Mouse (Mus musculus) testis, postnatal 10 days (tissue): ENCODE data around the gene Sstr4.

ENCODE experiments used
- DNase-seq: peaks from one replicate; pipeline ENCODE4 v3.0.0; 2021; ENCODE audit warnings: low spot score

Sstr4 gene

DNA sequence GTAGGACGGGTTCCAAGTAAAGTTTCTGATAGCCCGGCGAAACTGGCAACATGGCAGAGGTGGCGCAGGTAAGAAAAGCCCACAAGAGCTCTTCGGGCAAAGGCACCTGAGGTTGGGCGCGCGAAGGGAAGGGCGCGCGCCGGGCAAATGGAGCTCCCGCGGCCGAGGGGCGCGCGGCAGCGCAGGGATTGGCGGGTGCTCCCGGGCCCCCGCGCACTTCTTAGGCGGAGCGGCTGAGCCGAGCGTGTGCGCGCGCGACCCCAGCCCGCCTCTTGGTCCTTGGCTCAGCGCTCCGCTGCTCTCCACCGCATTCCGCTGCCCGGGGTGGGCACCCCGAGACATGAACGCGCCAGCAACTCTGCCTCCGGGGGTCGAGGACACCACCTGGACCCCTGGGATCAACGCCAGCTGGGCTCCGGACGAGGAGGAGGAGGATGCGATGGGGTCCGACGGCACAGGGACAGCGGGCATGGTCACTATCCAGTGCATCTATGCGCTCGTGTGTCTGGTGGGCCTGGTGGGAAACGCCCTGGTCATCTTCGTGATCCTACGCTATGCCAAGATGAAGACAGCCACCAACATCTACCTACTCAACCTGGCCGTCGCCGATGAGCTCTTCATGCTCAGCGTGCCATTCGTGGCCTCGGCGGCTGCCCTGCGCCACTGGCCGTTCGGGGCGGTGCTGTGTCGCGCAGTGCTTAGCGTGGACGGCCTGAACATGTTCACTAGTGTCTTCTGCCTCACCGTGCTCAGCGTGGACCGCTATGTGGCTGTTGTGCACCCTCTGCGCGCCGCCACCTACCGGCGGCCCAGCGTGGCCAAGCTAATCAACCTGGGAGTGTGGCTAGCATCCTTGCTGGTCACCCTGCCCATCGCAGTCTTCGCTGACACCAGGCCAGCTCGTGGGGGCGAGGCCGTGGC is at the start of gene Sstr4:
Gene Sstr4, plus strand, starts transcription at position 214 of the 921 bp plus-strand sequence.
- peak; percentile 62 for DNase-seq

DNA sequence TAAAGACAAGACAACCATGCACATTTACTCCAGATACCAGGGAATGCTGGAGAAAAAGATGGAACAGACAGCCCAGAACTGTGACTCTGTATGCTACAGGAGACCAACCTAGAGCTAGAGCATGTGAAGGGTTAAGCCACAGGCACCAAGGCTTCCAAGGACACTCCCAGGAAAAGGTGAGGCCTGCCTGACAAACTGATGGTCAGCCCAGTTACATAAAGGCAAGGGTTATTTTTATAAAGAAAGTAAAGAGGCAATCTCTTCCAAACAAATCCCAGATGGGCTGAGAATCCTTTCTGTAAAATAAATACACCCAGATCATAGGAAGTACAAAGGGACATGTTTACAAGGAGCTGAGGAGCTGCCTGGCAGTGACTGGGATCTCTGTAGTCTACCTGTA is 49.8 kb upstream of the Sstr4 start:
- no peak for DNase-seq

DNA sequence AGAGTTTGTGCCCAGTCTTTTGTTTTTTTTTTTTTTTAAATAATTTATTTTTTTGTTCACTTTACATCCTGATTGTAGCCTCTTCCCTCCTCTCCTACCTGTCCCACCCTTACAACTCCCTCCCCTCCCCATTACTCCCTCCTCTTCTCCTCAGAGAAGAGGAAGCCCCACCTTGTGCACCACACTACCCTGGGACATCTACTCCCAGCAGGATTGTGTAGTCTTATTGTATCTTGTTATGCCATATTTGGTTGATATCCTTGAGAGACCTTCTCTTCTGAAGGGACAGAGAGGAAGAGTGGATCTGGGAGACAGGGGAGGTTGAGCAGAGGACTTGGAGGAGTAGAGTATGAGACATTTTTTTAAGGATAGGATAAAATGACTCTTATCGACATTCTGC is 48.2 kb upstream of the Sstr4 start:
- DNase-seq = no peak

DNA sequence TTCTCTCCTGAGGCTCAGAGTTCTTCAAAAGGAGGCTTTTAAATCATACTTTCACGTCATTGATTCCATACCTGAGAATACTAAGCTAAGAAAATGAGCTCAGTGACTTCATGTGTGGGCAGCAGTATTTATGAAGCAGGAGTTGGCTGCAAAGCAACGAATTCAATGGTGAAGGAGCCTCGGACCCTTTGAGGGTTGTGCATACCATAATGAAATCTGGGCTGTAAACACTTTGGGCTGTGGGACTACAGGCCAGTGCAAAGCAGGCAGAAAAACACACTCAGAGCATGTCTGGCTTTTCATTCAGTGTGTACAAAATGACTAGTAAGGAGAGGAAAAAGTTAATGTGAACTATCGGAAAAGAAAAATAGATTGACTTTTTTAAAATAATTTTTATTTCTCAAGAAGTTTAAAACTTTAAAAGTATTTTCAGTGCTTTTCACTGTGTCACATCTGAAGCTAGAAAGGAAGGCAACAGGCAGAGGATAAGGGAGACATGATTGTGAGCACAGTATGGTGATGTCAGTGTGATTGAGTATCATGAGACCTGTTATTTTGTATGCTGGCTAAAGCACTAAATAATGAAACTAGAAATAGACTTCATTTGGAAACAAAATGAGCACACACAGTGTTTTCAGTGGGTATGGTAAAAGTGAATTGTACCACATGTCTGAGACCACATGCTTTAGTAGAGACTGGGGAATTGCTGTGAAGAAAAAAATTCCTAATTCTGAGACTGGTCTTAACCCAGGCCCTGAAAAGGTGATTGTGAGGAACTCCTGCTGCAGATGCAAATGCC is 45.4 kb upstream of the Sstr4 start:
- DNase-seq = no peak

DNA sequence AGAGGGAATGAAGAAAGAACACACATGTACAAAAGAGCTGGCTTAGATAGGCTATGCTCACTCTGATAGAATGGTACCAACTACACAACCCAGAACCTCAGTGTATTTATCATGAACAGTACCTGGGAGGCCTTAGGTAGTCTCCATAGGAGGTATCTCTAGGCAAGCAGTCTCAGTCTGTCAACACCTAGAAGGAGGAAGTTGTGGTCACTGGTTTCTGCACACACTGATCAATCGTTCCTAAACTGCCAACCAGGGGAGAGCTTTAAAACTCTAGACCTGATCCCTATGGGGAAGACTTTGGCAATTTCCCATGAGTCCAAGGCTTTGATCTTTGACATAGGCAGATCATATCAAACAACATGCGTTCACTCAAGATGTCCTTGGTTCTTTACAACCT is 44.7 kb upstream of the Sstr4 start:
- no peak for DNase-seq

DNA sequence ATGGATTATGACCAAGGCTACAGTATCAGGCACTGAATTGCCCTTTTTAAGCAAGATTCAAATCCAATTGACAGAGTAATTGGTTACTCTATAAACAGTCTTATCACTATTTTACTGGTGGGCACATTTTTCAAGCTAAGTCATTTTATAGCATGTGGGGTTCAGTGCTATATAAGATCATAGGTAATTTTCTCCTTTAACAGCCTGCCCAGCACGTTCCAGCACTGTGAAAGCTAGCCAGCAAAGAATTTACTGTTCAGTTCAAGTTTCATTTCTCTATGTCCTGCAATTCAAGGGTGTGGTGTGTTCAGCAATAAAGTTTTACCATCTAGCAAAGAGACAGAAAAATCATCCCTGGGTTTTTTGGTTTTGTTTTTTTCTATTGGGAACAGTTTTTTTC is 42.5 kb upstream of the Sstr4 start:
- no peak for DNase-seq

DNA sequence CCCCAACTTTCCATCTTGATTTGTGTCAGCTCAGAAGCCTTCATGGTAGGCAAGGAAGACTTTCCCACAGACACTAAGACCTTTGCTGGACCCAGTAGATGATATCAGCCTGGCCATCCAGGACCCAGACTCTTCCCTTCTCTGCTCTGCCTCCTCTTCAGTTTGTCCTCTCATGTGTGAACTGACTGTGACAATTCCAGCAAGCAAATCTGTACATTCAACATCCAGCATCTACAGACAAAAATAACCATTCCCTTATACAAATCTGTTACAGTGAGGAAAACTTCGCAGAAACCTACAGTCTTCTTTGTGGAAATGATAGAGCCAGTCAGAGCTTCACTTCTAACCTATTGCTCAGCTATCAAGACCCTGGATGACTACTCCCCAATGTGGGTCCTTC is 38.0 kb upstream of the Sstr4 start:
- no peak for DNase-seq

DNA sequence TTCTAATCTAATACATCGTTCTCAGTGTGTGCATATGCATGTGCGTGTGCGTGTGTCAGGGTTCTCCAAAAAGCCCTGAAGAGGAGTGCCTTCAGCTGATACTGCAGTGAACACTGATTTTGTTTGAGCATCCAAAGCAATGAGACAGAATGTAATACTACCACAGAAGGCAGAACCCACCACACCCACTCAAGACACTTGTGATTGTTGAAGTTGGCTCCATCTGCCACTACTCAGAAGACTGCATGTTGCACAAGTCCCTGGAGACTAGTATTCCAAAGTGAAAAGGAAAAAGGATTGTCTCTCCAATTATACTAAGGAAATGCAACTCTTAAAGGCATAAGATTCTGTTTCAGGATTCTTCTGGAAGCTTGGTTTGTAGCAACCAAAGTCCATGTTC is 30.6 kb upstream of the Sstr4 start:
- DNase-seq = no peak

DNA sequence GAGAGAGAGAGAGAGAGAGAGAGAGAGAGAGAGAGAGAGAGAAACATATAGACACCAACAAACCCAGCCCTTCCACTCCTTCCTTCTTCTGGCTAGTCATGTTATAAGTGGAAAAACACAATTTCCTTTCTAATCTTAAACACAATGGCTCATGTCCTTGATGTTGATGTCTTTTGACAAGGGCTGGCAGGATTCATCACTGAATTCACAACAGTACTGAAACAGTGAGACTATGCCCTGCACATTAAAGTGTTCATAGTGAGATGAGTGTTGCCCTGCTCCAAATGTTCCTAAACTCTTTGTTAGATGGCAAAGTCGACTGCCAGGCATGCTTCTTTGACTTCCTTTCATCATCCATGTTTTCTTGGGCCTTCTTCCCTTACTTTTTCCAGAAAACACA is 29.9 kb upstream of the Sstr4 start:
- no peak for DNase-seq

DNA sequence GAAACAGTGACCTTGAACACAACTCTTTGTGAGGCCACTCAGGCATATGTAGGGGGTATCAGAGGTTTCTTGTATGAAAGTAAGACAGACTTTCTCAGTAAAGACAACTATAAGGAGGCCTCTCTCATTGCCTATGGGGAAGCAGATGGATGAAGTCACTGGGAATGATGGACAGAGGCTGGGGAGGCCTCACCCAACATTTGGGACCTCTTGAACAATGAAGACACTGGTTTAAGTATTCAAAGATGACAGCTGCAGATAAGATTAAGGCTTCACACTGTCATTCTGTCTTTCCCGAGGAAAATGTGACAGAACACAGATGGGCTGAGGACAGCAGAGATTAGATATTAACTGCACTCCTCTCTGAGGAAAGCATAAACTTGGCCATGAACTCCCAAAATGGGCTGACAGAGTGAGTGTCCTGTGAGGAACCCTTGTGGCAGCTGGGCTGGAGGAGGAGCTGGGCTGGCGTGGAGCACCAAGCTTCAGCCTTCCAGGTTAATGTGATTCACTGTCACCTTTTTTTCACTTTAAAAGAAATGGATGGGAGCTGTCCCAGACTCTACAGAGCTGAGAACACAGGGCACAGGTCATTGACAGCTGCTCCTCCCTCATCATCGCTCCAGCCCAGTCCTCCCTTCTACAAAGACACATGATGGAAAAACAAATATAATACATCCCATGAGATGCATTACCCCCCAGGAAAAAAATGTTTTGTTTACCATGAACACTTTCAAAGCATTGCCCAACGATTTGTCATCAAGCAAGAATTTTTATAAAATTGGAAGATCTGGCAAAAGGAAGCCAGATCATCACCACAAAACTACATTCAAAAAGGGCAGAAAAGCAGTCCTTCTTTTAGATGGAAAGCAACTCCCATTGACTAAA is 23.2 kb upstream of the Sstr4 start:
- DNase-seq = no peak

DNA sequence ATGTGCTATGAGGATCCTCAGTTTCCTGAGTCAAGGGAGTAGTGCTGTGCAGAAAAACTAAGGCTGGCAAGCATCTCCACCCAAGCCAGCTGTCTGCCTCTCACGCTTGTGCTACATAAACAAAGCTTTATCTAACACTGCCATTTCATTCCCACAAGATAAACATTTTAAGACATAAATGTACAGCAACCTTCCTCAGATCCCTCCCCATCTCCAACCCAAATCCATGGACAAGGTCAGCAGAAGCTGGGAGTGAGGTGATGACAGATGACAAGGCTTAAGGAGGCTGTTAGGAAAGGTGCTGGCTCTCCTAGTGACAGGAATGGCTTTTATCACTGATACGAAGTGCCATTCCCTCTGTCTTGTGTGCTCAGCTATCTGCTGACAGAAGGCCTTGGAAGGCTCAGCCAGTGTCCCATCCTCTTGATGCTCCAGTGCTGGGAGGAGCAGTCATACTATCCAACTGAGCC is 21.5 kb upstream of the Sstr4 start:
- DNase-seq = no peak

DNA sequence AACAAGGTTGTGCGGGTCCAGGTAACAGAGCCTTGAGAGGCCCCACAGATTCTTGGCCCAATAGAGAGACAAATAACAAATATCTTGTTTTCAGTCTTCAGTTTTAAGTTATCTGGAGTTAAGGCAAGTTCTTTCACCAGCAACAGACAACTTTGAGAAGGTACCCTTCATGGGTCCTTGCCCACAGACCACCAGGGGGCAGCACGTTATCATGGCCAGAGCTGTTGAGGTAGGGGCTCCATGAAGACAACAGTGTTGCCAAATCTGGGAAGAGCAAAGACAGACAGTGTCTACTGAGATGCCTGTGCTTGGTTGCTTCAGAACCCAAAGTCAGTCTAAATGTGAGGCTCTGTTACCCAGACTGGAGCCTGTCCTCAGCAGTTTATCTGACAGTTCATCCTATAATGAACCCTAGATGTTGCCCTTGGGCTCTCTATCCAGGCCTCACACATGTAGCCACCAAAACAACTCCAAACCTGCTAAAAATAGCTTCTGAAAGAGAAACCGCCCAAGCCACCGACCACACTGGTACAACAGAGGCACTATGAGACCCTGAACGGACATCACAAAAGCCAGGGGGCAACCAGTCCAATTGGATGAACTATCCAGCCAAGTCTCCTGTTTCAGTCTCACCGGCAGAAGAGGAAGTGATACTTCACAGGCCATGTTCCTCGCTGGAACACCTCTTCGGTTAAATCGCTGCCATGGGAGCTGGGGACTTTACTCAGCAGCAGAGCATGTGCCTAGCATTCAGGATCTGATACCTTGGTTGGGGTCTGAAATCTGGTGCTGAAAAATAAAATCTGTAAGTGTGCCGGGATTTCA is 19.6 kb upstream of the Sstr4 start:
- peak; percentile 66 for DNase-seq

DNA sequence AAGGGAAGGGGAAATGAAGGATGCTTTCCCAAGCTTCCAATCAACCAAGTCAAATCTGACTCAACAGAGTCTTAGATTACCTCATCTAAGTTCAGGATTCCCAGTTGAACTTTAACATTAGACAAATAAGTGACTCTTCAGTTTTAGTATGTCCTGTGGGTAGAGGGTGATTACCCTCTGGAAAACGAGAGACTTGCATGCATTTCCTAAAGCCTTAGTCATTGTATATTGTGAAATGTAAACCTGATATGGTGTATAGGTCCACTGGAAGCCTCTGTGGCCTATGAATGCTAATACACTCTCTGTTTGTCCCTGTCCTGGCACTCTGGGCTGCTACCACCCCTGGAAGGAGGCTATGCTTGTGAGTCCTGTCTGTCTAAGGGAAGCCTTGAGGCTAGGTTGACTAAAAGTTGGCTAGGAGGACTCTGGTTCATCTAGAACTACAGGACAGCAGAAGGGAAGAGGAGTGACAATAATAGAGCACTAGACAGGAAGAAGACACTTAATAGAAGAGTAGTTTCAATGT is 16.3 kb upstream of the Sstr4 start:
- DNase-seq = no peak

DNA sequence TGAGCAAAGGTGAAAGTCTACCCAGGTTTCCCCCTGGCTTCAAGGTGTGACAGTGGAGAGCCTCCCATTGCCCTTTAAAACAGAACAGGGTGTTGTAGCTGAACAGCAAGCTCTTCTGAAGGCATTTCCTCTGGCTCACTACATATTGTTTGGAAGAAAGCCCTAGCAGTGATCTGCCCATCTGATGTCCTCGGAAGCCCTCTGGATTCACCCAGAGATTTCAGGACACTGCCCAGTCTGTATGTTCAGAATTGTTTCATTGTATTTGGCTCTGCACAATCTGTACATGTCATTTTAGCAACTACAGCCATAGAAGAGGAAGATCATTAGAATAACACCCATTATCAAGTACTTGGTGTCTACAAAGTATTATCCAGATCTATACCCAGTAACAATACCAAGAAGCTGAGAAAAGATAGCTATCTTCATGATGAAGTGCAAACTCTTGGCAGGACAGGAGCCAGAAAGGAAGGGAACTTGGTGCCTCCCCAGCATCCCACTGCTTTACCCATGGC is 15.2 kb upstream of the Sstr4 start:
- DNase-seq = no peak

DNA sequence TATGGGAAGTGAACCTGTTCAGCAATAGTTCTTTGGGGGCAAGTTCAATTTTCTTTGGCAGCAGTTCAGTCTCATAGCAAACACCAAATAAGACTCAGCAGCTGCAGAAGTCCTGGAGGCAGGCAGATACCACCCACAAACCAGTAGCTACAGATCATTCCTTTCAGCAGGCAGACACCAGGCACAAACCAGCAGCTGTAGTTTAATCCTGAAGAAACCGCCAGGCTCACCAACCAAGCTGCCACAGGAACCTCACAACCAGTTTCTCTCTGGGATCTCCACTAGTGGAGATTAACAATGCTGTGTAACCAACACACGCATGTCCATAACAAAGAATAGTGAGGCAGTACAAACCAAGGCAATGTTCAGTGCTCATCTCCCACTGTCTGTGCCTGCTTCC is 14.1 kb upstream of the Sstr4 start:
- no peak for DNase-seq

DNA sequence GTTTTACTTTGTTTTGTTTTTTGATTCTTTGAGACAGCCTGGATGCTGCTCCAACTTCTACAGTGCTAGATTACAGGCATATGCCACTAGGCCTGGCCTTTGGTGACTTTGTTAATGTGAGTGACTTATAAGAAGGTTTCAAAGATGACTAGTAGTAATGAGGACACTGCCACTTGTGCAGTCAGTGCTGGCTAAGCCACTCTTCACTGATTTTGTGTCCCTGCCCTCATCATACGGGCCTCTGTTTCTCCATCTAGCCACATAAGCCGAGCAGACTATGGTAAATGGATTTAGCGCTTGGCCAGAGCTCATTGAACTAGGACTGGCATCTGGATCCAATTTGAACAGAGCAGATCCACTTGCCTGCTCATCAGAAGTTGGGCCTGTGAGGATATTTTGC is 8.7 kb upstream of the Sstr4 start:
- DNase-seq = no peak

DNA sequence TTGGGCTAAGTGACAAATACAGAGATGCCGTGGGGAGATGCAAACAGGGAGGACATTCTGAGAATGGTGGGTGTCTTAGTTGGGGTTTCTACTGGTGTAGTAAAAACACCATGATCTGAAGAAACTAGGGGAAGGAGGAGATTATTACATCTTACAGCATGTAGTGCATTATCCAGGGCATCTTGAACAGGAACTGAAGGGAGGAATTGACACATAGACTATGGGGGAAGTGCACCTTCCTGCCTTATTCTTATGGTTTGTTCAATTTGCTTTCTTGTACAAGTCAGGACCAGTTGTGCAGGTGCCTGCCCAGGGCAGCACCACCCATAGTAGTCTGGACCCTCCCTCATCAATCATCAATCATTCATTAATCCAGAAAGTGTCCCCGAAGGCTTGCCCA is 8.2 kb upstream of the Sstr4 start:
- no peak for DNase-seq

DNA sequence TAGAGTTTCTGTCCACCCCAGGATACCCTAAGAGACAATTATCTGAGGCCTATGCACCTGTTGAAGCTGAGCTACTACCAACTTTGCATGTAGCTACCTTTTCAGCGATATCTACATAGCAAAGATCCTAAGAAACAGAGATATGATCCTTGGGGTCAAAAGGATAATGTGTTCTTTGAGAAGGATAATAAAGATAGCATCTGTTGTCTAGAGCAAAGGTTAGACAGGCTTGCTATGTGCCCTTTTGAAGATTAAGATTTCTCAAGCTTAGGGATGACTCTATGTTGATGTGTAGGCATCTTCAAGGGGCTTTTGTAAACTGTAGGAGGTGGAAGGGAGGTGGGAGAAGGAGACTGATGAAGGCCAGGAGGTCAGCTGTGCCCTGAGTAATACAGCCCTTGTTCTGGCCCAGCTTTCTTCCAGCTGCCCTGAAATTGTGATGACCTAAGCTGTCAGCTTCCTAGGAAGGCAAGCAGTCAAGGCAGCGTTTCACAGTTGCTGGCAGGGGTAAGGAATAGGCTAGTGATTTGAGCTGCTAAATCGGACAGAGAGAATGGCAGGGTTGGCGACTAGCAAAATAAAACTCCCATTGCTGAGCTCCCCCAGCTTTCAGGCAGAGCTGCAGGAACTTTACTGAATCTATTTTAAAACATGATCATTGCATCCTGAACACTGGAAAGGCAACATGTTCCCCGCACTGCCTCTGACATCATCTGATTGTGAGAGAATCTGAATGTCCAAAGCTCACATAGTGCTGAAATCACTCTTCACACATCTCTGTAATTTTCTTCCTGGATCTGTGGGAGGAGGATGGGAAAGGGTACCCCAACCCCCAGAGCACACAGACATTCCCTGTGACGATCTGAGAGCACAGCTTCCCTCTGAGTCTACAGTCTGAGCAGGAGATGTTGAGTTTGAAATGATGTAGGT is 7.2 kb upstream of the Sstr4 start:
- no peak for DNase-seq

DNA sequence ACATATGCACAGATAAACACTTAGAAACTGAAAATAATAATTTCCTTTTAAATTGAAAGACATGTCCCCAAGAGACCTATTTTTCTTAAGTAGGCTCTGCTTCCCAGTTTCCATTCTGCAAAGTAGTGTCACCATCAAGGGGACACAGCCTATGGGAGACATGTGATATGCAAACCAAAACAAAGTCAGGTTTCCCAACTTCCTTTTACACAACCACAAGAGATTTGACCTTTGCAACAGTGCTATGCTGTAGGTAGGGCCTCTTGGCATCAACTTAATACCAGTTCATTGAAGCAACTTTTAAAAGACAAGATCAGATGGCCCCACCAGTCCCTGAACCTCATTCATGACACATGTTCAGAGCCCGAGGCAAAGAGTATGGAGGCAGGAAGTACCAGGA is 2.0 kb upstream of the Sstr4 start:
- no peak for DNase-seq

DNA sequence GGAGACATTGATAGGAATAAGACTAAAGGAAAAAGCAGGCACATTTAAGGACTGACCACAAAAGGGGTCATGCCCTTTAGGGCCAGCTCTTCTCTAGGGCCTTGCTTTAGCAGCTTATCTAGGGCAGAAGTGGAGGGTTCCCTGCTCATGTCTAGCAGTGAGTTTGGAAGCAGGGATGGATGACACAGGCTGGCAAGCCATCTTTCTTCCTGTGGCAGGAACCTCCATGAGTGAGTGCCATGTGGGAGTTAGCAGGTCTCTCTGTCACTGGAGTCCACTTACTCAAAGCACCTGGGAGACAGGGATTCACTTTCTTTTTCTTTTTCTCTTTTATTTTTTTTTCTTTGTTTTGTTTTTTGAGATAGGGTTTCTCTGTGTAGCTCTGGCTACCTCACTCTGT is 1.3 kb upstream of the Sstr4 start:
- no peak for DNase-seq
